Mouse (Mus musculus) liver, embryonic 11.5 days (tissue): ENCODE measurements around the gene Fgfr1op2. TPM values are rescaled to one million over a fixed set of nuclear protein-coding genes. Genes with fewer than 3 reads are reported as not detected.

ENCODE experiments used
- ATAC-seq: fragments of 200-750 bp; cut with Nextera tagmentation; replicated peaks from 2 replicates; pipeline ENCODE4 v1.8.0; 2017; ENCODE audit warnings: moderate number of reproducible peaks, mild to moderate bottlenecking, moderate TSS enrichment, moderate library complexity; ENCODE audit not compliant: low FRiP score
- DNase-seq: peaks from one replicate; pipeline ENCODE4 v3.0.0-alpha.2; 2017; ENCODE audit warnings: low spot score
- H3K27ac ChIP-seq: fragments of 300-500 bp; sonication (generic); 2 replicates; pipeline ENCODE4 v1.5.1; 2014; ENCODE audit warnings: mild to moderate bottlenecking, low read depth, low read length, control low read depth
- H3K27me3 ChIP-seq: fragments of 300-500 bp; sonication (generic); replicated peaks from 2 replicates; pipeline ENCODE4 v1.6.1; 2014; ENCODE audit warnings: low read length, mixed read lengths; ENCODE audit not compliant: control insufficient read depth, insufficient read depth
- H3K36me3 ChIP-seq: fragments of 300-500 bp; sonication (generic); 2 replicates; pipeline ENCODE4 v1.6.1; 2014; ENCODE audit warnings: mild to moderate bottlenecking, low read length, moderate library complexity, mixed read lengths; ENCODE audit not compliant: control insufficient read depth, insufficient read depth
- H3K4me1 ChIP-seq: fragments of 300-500 bp; sonication (generic); replicated peaks from 2 replicates; pipeline ENCODE4 v1.6.1; 2014; ENCODE audit warnings: low read length, mixed read lengths; ENCODE audit not compliant: control insufficient read depth, insufficient read depth
- H3K4me2 ChIP-seq: fragments of 300-500 bp; sonication (generic); 2 replicates; pipeline ENCODE4 v1.6.1; 2014; ENCODE audit warnings: mild to moderate bottlenecking, control low read depth, moderate library complexity
- H3K4me3 ChIP-seq: fragments of 300-500 bp; sonication (generic); 2 replicates; pipeline ENCODE4 v1.5.1; 2014; ENCODE audit warnings: low read depth, low read length, control low read depth
- H3K9ac ChIP-seq: fragments of 300-500 bp; sonication (generic); 2 replicates; pipeline ENCODE4 v1.6.1; 2014; ENCODE audit warnings: low read depth, low read length, control low read depth
- H3K9me3 ChIP-seq: fragments of 300-500 bp; sonication (generic); 2 replicates; pipeline ENCODE4 v1.6.1; 2016; ENCODE audit warnings: low read length, inconsistent platforms, mixed read lengths; ENCODE audit not compliant: control insufficient read depth
- whole genome bisulfite sequencing: fragments of 180-500 bp; shearing (Covaris S2); extraction: QIAGEN DNeasy Blood & Tissue Kit; methylation state at CpG from one replicate; pipeline ENCODE4 v1.1.7; 2014; 5-methylcytosine and 5-hydroxymethylcytosine counted together
- polyA plus RNA-seq: library from polyadenylated mRNA; unstranded; fragments of >200 nt; fragmentation: Nextera tagmentation; extraction: Ambion mirVana; gene quantifications from 2 replicates; pipeline ENCODE4 v1.2.1, GENCODE M21; 2014

Gene Fgfr1op2
- polyA plus RNA-seq, 1 experiment from 2014 or later, result 126 TPM

DNA sequence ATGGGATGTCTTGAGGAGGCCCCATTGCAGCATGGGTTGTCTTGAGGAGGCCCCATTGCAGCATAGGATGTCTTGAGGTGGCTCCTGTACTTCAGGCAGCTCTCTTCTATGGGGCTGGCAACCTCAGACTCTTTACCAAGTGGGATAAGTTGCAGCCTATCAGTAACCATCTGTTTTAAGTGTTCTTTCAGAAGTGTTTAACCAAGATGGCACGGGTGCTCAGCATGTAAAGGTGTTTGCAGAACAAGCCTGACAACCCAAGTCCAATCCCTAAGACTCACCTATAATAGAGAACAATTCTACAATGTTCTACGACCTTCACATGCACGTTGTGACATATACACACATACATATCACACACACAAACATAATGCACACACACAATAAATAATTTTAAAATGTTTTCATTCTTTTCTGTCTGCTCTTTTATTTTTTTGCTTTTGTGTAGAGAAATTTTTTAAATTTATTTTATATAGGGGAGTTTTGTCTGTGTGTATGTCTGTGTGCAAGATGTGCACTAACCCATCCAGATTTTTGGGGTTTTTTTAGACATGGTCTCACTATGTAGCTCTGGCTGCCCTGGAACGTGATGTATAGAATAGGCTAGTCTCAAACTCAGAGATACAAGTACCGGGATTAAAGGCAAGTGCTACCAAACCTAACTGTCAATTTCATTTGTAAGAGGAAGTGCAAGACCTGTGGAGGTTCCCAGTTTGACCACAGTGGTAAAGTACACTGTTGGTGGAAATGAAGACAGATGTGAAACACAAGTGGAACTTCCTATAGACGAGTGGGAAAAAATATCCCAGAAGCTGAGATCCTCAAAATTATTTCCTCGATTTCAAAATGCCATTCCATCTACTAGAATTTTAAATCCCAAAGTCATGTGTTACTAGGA, 63.3 kb downstream of the Fgfr1op2 start:
- no peaks in the 10 kb centered on the region for H3K9me3 ChIP-seq
- peaks cover 14% of the 10 kb centered on the region for H3K4me1 ChIP-seq
- DNase-seq (no peak), ATAC-seq (no peak)
- no peak overlapping the region for H3K4me3 ChIP-seq
- no peaks in the 10 kb centered on the region for H3K27me3 ChIP-seq
- H3K4me2 ChIP-seq, result no peak overlapping the region
- 68% methylated on average over 7 of the region's 7 CpGs for WGBS
- H3K9ac ChIP-seq, result no peak overlapping the region
- no peak overlapping the region for H3K27ac ChIP-seq
- H3K36me3 ChIP-seq, result no peaks in the 10 kb centered on the region

DNA sequence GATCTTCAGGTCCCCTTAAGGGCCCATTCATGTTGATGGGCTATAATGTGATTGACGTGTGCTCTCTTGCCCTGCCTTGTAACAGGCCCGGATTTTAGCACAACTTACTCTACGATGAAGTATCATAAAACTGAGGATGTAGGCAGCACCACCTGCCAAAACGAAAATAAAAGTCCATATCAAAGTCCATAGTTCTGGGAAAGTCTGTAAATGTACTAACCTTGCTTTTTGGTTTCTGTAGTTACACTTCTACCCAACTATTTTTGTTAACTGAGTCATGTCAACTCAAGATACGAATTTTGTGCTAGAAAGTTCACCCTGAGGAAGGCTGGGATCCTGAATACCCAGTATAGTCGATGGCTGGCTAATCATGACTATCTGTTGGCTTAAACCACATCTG, 64.0 kb downstream of the Fgfr1op2 start:
- DNase-seq (no peak), ATAC-seq (no peak)
- WGBS, result 72% methylated on average over 6 of the region's 6 CpGs
- Histone ChIP-seq H3K4me3 (no peak overlapping the region), H3K9me3 (no peaks in the 10 kb centered on the region), H3K4me2 (no peak overlapping the region), H3K27me3 (no peaks in the 10 kb centered on the region), H3K4me1 (peaks cover 14% of the 10 kb centered on the region), H3K27ac (no peak overlapping the region), H3K36me3 (no peaks in the 10 kb centered on the region), H3K9ac (no peak overlapping the region)

DNA sequence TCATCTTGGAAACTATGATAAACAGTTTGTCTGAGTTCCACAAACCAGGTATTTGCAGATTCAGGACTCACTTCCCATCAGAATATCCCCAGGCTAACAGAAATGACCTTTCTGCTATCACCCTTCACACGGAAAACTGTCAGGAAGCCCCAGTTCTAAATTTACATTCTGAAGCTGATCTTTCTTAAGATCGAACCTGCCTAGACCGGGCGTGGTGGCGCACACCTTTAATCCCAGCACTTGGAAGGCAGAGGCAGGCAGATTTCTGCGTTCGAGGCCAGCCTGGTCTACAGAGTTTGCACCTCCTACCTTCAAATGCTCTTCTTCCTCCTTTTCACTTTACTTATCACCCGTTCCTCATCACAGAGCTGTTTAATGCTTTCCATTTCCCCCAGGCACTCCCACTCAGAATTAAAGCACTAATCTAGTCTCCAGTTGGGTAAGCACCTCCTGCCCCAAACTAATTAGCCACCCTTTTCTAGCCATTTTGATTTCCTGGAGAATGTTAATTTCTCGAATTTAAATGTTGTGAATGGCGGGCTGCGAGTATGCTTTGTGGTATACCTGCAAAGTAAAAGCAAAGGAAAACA, 64.7 kb downstream of the Fgfr1op2 start:
- no peaks in the 10 kb centered on the region for H3K36me3 ChIP-seq
- peak overlapping the region; percentile 44 for H3K9ac ChIP-seq
- peak overlapping the region; percentile 2; the same call in 1 of the 2 replicates for H3K27ac ChIP-seq
- H3K9me3 ChIP-seq, result no peaks in the 10 kb centered on the region
- WGBS, result 53% methylated on average over 11 of the region's 11 CpGs
- peaks cover 14% of the 10 kb centered on the region for H3K4me1 ChIP-seq
- no peaks in the 10 kb centered on the region for H3K27me3 ChIP-seq
- H3K4me3 ChIP-seq, result peak overlapping the region; percentile 80
- peak overlapping the region; percentile 65 for H3K4me2 ChIP-seq
- no peak for DNase-seq
- peak; percentile 3; the same call in 1 of the 2 replicates for ATAC-seq

DNA sequence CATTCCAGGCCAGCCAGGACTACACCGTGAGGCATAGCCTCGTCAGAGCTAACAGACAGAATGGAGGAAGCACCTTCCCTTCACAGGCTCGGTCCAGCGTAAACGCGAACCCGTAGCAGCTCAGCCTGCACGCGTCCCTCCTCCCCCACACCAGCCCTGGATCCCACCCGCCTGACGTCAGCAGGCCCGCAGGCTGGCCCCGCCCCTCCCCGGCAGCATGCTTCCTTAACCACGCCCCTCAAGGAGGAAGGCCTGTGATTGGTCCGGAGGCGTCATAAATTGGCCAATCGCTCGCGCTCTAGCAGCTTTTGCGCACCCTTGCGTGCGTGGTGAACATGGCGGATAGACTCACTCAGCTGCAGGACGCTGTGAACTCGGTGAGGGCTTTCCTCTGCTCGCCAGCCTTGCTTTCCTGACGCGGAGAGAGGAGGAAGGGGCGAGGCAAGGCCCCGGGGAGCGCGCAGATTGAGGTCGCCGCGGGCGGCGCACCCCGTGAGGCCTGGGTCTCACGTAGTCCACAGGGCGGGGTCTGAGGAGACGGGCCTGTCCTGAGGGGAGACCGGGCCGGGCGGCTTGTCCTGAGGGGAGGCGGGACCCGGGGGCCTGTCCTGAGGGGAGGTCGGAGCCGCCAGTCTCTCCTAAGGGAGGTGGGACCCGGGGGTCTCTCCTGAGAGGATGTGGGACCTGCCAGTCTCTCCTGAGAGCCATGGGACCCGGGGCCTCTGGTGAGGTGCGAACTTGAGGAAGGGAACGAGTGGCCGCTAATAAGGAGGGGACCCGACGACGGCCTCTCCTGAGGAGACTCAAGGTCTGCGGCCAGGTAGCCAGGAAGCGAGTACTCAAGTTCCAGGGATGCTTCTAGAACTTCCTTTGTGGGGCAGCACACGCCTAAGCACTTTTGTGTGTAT, 65.5 kb downstream of the Fgfr1op2 start, which contains the start of the genes Med21 and Tm7sf3:
Med21 (plus strand) TSS at position 272 of the 908 bp plus-strand sequence.
Tm7sf3 (minus strand) TSS at position 549 of the 908 bp plus-strand sequence.
- H3K27me3 ChIP-seq, result no peaks in the 10 kb centered on the region
- DNase-seq (peak; percentile 97), ATAC-seq (peak; percentile 94)
- H3K9ac ChIP-seq, result peak within 1 kb of the TSS; percentile 85
- no peaks in the 10 kb centered on the region for H3K36me3 ChIP-seq
- under 1% methylated on average over 58 of the region's 60 CpGs for WGBS
- H3K9me3 ChIP-seq, result no peaks in the 10 kb centered on the region
- H3K27ac ChIP-seq, result peak within 1 kb of the TSS; percentile 81
- peak within 1 kb of the TSS; percentile 92 for H3K4me2 ChIP-seq
- peaks cover 14% of the 10 kb centered on the region for H3K4me1 ChIP-seq
- H3K4me3 ChIP-seq, result peak within 1 kb of the TSS; percentile 80

DNA sequence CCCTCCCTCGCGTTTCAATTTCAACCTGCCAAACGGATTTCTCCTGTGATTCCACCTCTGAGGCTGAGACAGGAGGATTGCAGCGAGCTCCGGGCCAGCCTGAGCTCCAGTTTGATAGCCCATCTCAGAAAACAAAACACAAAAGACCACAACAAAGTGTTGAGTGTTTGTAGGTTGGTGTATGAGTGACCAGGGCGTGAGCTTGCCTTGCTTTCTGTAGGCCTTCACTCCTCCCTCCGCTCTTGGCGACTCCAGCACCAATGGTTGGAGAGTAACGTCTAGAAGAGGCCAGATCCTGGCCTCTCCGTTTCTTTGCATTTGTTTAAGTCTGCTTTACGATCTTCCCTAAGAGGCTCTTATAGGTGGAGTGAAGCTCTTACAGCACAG, 66.2 kb downstream of the Fgfr1op2 start:
- H3K27ac ChIP-seq, result peak overlapping the region; percentile 81
- DNase-seq (no peak), ATAC-seq (no peak; the same call in 1 of the 2 replicates)
- H3K4me1 ChIP-seq, result peaks cover 14% of the 10 kb centered on the region
- 22% methylated on average over 11 of the region's 11 CpGs for WGBS
- peak overlapping the region; percentile 85 for H3K9ac ChIP-seq
- no peaks in the 10 kb centered on the region for H3K36me3 ChIP-seq
- no peaks in the 10 kb centered on the region for H3K27me3 ChIP-seq
- peak overlapping the region; percentile 92 for H3K4me2 ChIP-seq
- no peaks in the 10 kb centered on the region for H3K9me3 ChIP-seq
- H3K4me3 ChIP-seq, result peak overlapping the region; percentile 80

Other genes starting within 250 kb of the Fgfr1op2 start
- gene Itpr2, start 75.0 kb upstream of the Fgfr1op2 start, polyA plus RNA-seq, result 4.0 and 5.3 TPM in 2 replicates
- gene Ints13, start 632 bp downstream of the Fgfr1op2 start, polyA plus RNA-seq, result 69.9 and 74.3 TPM in 2 replicates
- 97.2 and 112 TPM in 2 replicates for gene Med21, start 65.3 kb downstream of the Fgfr1op2 start, polyA plus RNA-seq
- gene Tm7sf3, start 65.6 kb downstream of the Fgfr1op2 start, polyA plus RNA-seq, result 47.7 and 57.1 TPM in 2 replicates
- gene Stk38l, start 147.8 kb downstream of the Fgfr1op2 start, polyA plus RNA-seq, result 8.5 and 10.8 TPM in 2 replicates
- 0.70 and 0.88 TPM in 2 replicates for gene Arntl2, start 218.9 kb downstream of the Fgfr1op2 start, polyA plus RNA-seq